Mouse (Mus musculus) spleen, postnatal 10 days (tissue): ENCODE measurements around the gene Tmem8b.

ENCODE experiments used
- DNase-seq, 2 experiments: peaks; one replicate each; pipeline ENCODE4 v3.0.0; 2021 to 2022; ENCODE audit warnings: low spot score in 2 of 2

Gene Tmem8b

DNA sequence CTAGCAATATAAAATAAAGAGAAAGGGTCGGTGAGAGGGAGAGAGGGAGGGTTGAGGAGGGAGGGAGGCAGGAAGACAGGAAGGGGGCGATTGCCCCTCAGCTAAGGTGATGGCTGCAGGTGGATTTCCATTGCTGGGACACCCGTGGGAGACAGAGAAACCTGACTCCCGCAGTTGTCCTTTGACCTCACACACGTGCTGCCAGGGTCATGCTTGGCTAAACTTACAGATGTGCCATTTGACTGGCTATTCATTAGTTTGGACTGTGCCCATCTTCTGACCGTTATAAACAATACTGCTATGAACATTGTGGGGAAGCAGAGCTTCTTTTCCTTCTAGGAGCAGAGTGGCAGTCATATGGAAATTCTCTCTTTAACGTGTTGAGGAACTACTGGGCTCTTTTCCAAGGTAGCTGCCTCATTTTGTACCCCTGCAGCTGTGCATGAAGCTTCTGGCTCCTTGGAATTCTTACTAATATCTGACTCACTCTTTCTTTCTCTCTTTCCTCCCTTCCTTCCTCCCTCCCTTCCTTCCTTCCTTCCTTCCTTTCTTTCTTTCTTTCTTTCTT lies 45.0 kb downstream of the Tmem8b start:
- no peak for DNase-seq

DNA sequence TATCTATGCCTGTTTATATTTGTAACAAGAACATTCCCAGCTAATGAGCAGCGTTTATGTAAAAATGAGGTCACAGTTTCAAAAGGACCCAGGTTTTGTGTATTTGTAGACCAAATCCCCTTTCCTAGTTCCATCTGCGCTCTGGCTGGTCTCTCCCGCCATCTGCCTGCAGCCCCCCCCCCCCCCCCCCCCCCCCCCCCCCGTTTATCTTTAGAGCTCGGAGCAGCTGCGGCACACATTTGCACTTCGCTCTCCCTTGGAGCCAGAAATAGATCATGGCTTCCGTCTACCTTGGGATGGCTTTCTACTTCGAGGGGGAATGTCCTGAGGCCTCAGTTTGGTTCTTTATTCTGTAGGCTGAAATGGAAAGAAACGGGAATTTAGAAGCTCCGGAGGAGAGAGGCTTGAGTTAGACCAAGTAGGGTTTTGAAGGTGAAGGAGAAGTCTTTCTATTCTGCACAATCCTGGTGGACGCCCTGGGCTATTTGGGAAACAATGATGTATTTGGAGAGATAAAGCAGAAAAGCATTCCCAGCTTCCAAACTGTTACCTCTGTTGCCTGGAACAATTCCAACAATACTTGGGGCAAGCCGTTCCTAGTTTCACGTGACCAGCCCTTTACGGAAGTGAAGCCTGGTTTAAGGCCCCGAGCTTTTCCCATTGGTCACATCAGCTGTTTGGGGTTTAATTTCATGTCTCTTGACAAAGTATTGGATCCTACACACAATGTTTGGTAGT lies 51.9 kb downstream of the Tmem8b start:
- DNase-seq, result no peak

DNA sequence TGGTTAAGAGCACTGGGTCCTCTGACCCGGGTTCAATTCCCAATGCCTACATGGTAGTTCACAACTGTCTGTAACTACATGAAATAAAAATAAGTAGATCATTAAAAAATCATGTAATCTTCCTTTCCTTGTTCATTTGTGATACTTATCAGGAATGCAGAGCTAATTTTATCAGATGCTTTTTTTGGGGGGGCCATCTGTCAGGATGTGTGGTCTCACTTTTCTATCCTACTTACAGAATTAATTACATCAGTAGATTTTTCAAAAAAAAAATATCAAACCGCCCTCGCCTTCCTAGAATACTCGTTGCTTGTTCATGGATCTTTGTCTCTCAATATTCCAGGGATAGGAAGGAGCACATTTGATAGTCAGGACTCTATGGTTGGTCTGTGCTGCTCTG lies 53.4 kb downstream of the Tmem8b start:
- no peak for DNase-seq

DNA sequence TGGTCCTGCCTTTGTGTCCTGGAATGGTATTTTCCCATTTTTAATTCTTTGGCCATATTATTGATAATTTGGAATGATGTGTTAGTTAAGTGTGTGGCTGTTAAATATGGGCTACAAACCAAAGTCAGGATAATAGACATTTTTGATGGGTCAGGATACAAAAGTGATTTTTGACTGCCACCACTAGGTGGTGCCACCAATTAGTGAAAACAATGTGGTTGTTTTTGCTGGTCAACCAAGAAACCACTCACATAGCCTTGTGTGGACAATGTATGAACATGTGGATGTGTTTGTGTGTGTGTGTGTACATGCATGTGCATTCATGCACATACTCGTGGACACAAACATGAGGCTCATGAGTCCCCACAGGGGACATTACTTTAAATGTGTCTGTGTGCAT lies 56.0 kb downstream of the Tmem8b start:
- peak in 1 of 2 experiments; percentile 45 for DNase-seq

DNA sequence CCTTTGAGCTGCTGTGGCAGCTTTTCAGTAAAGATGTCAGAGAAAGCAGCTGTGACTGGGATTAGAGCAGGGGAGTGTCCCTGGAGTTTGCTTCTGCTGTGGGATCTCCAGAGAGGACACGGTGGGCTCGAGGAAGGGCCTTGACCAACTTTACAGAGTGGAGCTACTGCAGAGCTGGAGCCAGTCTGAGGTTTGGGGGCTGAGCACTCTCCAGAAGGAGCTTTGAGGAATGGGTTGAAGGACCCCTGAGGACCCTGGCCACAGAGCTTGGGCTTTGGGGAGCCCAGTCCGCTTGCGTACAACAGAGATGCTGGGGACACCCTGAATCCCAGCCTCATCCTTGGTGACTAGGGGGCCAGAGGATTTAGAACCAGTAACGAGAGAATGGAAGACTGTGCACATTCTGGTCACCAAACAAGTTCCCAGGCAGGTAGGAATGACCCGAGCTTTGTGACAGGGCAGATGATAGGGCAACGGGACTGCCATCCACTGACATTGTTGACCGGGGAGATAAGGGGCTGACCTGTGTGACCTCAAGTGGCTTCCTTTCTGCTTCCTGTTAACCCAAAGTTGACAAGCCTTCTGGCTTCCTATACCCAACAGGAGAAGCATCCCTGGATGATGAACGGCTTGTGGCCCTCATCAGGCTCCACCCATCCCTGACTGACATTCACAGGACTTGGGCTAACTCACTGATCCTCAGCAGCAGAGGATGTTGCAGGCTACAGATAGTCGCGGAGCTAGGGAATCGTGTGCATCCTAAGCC lies 57.6 kb downstream of the Tmem8b start:
- no peak for DNase-seq

DNA sequence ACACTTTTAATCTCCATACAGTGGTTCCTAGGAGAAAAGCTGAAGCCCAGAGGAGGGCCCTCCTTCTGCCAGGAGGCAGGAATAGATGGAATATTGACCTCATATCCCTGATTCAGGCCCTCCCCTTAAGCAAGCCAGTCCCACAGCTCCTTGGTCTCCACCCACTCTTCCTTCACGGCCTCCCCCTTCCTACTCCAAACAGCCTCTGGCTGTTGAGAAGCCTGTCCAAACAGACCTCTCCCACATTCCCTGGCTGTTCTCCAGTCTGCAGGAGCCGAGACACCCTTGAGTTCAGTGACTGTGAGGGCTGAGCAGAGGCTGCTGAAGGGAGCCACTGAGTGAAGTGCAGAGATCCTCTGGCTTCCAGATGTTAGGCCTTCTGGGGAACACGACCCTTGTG lies 58.2 kb downstream of the Tmem8b start, which contains the start of gene Hrct1:
Gene Hrct1, plus strand, starts transcription at position 194 of the 400 bp plus-strand sequence.
- no peak for DNase-seq

DNA sequence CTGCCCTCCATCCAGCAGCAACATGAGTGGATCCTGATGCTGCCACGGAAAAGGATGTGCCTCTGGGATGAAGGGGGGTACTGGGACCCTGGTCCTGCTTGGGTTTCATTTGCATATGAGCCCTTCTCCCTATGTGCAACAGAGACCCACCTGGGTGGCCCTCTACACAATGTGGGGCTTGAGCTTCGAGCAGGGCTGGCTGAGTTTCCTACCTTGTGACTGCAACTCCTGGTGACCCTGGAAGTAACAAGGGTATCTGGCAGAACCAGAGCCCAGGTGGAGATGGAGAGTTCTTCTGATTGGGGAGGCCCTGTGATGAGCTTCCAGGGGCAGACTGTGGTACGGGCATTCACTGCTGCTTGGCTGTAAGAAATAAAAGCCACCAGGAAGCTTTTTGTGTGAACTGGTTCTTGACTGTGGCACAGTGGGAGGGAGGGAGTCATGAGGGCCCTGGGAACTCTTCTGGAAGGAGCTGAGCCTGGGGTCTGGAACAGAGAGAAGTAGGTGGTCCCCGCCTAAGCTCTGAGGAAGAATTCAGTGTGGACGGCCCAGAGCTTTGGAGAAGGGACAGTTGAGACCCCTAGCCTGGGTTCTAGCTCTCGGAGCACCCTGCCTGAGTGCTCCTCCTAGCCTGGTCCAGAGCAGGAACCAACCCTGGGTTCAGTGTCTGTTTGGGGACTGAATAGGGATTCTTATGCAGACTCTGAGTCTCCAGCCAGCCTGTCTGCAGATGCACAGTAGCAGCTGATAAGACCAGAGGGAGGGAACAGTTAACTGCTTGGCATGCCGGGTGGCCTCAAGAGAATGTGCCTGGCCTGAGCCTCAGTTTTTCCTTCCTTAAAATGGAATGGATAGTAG lies 59.2 kb downstream of the Tmem8b start:
- no peak for DNase-seq

DNA sequence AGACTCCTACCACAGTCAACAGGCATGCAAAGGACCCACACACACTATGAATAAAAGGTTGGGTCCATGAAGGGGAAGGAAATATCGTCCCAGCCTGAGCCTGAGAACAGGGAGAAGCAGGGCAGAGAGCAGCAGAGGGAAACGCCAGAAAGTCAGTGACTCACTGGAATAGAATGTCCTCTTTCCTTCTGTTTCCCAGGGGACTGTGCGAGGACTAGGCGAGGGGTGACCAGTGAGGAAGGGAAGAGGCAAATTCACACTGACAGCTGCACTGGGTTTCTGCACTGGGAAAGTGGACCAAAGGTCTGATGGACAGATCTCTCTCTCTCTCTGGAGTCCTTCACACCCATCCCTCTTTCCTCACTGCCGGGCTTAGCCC lies 59.8 kb downstream of the Tmem8b start:
- DNase-seq, result no peak

DNA sequence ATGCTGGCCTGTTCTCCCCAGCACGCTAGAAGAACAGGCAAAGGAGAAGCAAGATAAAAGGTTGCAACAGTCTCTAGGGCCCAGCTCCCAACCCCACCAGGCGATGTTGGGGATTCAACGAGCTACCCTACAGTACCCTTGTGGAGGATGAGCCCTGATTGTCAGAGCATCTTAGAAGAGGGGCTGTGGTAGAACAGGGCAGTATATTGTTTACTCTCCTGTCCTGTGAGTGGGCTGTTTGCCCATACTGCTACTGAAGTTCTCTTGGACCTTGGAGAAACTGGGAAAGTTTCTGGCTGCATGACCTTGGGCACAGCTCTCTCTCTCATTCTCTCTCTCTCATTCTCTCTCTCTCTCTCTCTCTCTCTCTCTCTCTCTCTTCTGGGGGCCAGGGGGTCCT lies 60.4 kb downstream of the Tmem8b start:
- DNase-seq, result no peak

DNA sequence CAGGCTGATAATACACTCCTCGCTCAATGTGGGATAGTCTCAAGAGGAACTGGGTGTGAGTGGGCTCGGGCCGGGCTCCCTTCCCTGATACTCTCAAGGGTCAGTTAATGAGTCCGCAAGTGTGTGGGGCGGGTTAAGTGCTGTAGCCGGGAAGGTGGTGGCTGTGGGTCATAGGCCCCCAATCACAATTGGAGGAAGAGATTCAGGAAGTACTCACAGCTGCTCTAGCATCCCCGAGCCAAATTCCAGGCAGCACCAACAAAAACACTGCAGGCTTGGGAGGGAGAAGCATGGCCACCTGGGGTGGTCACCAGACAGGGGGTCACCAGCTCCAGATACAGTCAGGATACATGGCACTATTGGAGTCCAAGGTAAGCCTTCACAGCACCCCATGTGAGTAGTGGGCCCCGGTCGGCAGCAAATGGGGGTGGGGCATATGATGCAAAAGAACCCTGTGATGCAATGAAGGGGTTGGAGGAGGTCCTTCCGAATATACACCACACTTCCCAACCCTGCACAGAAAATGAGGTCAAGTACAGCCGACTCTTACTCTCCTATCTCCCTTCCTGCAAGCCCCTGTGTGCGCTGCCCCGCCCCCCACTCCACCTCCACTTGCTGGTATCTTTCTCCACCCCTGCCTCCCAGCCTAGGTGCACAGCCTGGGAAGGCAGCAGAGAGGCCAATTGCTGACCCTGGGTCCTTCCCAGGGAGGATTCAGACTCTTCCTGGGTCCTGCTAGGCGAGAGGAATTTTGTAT lies 61.2 kb downstream of the Tmem8b start, which contains the start of gene Spaar:
Gene Spaar, plus strand, starts transcription at position 241 of the 757 bp plus-strand sequence.
- no peak for DNase-seq

DNA sequence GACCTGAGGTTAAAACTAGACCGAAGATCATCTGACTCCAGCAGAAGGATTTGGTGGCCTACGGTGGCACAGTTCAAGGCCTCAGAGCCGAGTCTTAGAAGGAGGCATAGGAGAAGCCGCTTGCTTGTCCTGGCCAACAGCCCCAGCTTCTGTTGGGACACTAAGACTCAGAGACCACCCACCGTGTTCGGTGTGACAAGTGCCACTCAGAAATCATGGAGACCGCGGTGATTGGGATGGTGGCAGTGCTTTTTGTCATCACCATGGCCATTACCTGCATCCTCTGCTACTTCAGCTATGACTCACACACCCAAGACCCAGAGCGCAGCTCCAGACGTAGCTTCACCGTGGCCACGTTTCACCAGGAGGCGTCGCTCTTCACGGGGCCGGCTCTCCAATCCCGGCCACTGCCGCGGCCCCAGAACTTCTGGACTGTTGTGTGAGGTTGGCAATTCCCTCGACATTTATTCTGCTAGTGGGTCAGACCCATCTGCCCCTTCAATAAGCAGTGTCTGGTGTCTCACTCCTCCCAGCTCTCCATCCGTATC lies 62.1 kb downstream of the Tmem8b start:
- DNase-seq, result no peak

DNA sequence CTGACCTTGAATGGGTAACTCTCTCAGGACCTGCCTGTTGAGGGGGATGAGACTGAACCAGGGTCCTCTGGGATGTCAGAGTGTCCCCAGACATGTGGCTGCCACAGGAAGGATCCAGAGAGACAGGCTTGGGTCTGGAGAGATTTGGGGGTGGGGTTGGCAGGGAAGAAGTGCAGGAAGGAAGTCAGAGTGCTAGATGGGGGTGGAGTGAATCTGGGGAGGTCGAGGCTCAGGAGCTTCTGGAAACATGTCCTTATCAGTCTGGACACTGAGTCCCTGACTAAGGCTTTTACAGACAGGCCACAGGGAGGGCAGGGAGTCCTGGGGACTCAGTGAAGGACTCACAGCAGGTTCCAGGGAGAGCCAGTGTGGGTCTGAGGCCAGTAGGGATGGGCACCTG lies 63.4 kb downstream of the Tmem8b start:
- DNase-seq, result no peak

DNA sequence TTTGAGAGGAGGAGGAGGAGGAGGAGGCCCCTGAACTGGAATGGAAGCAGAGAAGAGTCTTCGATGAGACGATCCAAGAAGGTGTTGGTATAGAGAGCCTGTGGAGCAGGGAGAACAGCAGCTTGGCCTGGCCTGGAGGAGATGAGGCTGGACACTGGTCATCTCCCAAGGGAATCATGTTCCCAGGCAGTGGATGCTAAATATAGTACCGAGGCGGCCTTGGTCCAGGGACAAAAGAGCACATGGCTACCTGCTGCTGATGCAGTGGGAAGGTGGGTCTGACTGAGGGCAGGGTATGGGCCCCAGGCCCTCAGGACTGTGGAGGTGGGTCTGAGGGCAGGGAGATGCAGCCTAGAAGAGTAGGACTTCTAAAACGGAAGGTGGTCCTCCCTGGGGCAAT lies 64.4 kb downstream of the Tmem8b start:
- DNase-seq, result no peak

DNA sequence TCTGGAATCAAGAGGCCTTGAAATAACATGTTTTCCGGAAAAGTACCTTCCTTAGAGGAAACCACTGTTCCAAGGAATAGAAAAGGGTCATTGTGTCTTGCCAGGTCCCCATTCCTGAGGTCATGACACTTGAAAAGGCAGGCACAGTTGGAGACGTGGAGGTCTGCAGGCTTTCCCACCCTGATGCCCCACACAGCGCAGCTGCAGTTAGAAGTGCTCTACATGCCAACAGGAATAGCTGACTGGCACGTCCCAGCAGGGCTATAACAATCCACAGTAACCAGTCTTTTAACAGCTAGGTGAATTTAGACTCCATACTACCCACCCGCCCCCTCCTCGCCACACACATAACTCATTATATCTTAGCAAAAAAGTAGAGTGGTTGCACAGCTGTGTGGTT lies 68.4 kb downstream of the Tmem8b start:
- DNase-seq, result no peak

DNA sequence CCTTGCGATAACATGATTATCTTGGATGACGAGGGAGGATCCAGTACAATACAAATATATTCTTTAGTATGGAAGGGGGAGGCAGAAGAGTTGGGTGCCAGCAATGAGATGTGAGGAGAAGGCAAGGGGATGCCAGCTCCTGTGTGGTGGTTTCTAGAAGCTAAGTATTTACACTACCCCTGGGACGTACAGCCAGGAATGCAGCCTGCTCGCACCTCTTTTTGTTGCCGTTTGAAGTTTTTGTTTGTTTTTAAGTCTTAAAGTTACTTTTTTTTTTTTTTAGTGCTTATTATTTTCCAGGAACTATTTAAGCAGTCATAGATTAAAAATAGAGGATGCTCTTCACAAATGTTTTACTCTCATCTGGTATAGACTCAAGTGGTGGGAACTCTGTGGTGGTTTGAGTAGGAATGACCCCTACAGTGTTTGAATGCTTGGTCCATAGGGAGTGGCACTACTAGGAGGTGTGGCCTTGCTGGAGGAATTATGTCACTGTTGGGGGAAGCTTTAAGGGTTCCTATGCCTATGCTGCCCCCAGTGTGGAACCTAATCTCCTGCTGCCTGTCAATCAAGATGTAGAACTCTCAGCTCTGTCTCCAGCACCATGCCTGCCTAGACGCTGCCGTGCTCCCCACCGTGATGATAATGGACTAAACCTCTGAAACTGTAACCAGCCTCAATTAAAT lies 70.4 kb downstream of the Tmem8b start:
- no peak for DNase-seq

DNA sequence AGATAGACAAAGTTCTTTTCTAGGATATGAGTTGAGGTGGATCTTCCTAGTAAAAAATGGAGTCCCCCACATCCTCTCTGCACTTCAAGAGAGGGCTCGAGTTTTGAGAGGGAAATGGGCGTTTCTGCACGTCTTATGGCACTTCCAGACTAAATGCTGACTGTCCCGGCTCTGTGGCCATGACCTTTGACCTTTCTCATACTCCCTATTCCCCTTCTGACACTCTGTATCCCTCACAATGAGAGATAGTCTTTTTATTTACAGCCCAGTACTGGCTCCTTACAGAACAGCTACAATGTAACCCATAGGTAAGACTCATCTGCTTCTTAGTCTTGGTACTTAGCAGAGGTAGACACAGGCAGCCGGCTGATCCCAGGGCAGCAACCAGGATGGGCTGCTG lies 72.8 kb downstream of the Tmem8b start:
- DNase-seq, result no peak
